8 mouse cellular contexts compared by ENCODE assay signal in genomic region chr2:92437875-92438274, GRCm38 (mm10). TPM values are rescaled to one million over a fixed set of nuclear protein-coding genes. Genes with fewer than 3 reads are reported as not detected.
A peak's percentile ranks its signal among the peaks of the same experiment; 100 is the strongest.
DNase-seq lines count a peak whose midpoint lies in the region; ATAC-seq and TF ChIP-seq lines count a peak whose summit lies in the region.

No protein-coding gene starts in this region.

- H3K4me3 ChIP-seq in G1E (ENCODE audit: low read depth, low read length) = peak overlapping the region; percentile 17; the same call in 1 of the 2 replicates
- H3K4me3 ChIP-seq in forebrain, embryonic 15.5 days = 0 out of 2 replicates have a peak overlapping the region, but pooled peaks have one; percentile 1
- no peak overlapping the region for H3K4me3 ChIP-seq in neural tube, embryonic 14.5 days (ENCODE audit: low read depth, low read length)

- intact Hi-C loops in heart, postnatal 14 days (cut with DNase I) = loop anchor here (2.0 to 10.0 kb wide), 4 partner anchors 63 to 503 kb away; partner anchors contain the start of genes Large2, Mdk and Pex16

- TF ChIP-seq CTCF in G1E (IDR thresholded peaks at IDR 0.05; ENCODE audit: low read depth, low read length) = peak; percentile 54

- H3K9ac ChIP-seq in forebrain, embryonic 15.5 days (replicated peaks) = no peak overlapping the region
- no peak overlapping the region for H3K9ac ChIP-seq in neural tube, embryonic 14.5 days (replicated peaks; ENCODE audit: low read depth, low read length)

- H3K4me1 ChIP-seq in G1E (ENCODE audit: insufficient read depth, low read depth, low read length) = peaks cover 70% of the 10 kb centered on the region
- H3K4me1 ChIP-seq in forebrain, embryonic 15.5 days = peaks cover 19% of the 10 kb centered on the region
- H3K4me1 ChIP-seq in neural tube, embryonic 14.5 days (ENCODE audit: control insufficient read depth, insufficient read depth, low read length) = peaks cover 6% of the 10 kb centered on the region

- no peak for ATAC-seq in G1E (ENCODE audit: extremely low read depth, insufficient number of reproducible peaks, low FRiP score, poor library complexity, severe bottlenecking)
- ATAC-seq in forebrain, embryonic 15.5 days (replicated peaks) = no peak
- no peak for ATAC-seq in neural tube, embryonic 14.5 days (ENCODE audit: low read depth)

- no peak overlapping the region for H3K27ac ChIP-seq in forebrain, embryonic 15.5 days (replicated peaks)
- H3K27ac ChIP-seq in neural tube, embryonic 14.5 days (ENCODE audit: low read depth, low read length) = no peak overlapping the region

- peaks cover 5% of the 10 kb centered on the region; the same call in 1 of the 2 replicates for H3K27me3 ChIP-seq in G1E (ENCODE audit: insufficient read depth, low read length)
- no peaks in the 10 kb centered on the region for H3K27me3 ChIP-seq in forebrain, embryonic 15.5 days
- no peaks in the 10 kb centered on the region for H3K27me3 ChIP-seq in neural tube, embryonic 14.5 days (ENCODE audit: control insufficient read depth, insufficient read depth, low read length)

- H3K36me3 ChIP-seq in G1E (replicated peaks) = no peaks in the 10 kb centered on the region
- no peaks in the 10 kb centered on the region for H3K36me3 ChIP-seq in forebrain, embryonic 15.5 days
- no peaks in the 10 kb centered on the region for H3K36me3 ChIP-seq in neural tube, embryonic 14.5 days (ENCODE audit: control insufficient read depth, insufficient read depth, low read length)

- H3K9me3 ChIP-seq in G1E (replicated peaks) = 0 out of 2 replicates have a peak, but pooled peaks cover 5% of the 10 kb centered on the region
- H3K9me3 ChIP-seq in forebrain, embryonic 15.5 days = no peaks in the 10 kb centered on the region
- no peaks in the 10 kb centered on the region for H3K9me3 ChIP-seq in neural tube, embryonic 14.5 days (ENCODE audit: control insufficient read depth, low read length)

- WGBS in forebrain, embryonic 15.5 days = 1% methylated on average over 5 of the region's 5 CpGs
- WGBS in neural tube, embryonic 14.5 days = 1% methylated on average over 5 of the region's 5 CpGs

- DNase-seq in G1E (ENCODE audit: low spot score) = peak; percentile 64
- DNase-seq in c-Kit-positive CD71-negative TER-119-negative erythroid progenitor cells, embryonic 14.5 days (ENCODE audit: low read depth) = peak; percentile 84
- DNase-seq in heart, postnatal 14 days = peak; percentile 76 to 86
- peak; percentile 75 to 94 for DNase-seq in layer of hippocampus, adult 18-20 months (ENCODE audit: low spot score in 2 of 2)
- peak; percentile 79 to 85 for DNase-seq in lung, adult 18-20 months
- DNase-seq in thymus, postnatal 14 days = peak; percentile 71

- H3K4me2 ChIP-seq in forebrain, embryonic 15.5 days (replicated peaks) = peak overlapping the region; percentile 11; the same call in 1 of the 2 replicates
- H3K4me2 ChIP-seq in neural tube, embryonic 14.5 days (ENCODE audit: low read depth, low read length) = peak overlapping the region; percentile 35

RNA-seq across cellular contexts. Expression of gene Cry2, which starts 4.0 kb away (rescaled TPM):
- total RNA-seq in G1E (2014; fragmentation: Nextera tagmentation) = 28.7 and 30.6 TPM in 2 replicates
- total RNA-seq in G1E (2017) = 8.2 and 13.3 TPM in 2 replicates
- 15.8 and 18.0 TPM in 2 replicates for polyA plus RNA-seq in G1E (2012)
- polyA plus RNA-seq in forebrain, embryonic 15.5 days (2015; fragmentation: Nextera tagmentation; extraction: Ambion mirVana) = 37.0 and 37.2 TPM in 2 replicates
- total RNA-seq in heart, postnatal 14 days (2021) = 10 to 100 TPM; 20.9 to 26.6 TPM
- 100 to 1,000 TPM in 1 of 2 experiments, 10 to 100 TPM in 1; 99.0 to 111 TPM for total RNA-seq in layer of hippocampus, adult 18-20 months (2021)
- 41.7 and 43.5 TPM in 2 replicates for polyA plus RNA-seq in neural tube, embryonic 14.5 days (2014; fragmentation: Nextera tagmentation; extraction: Ambion mirVana)

RNA-seq across cellular contexts. Expression of gene Slc35c1, which starts 22.5 kb away (rescaled TPM):
- total RNA-seq in G1E (2014; fragmentation: Nextera tagmentation) (40.5 and 43.2 TPM in 2 replicates), G1E (2017) (8.9 and 11.4 TPM in 2 replicates)
- 25.1 and 31.2 TPM in 2 replicates for polyA plus RNA-seq in G1E (2012)
- polyA plus RNA-seq in forebrain, embryonic 15.5 days (2015; fragmentation: Nextera tagmentation; extraction: Ambion mirVana) = 9.7 and 10.9 TPM in 2 replicates
- 1 to 10 TPM; 5.5 to 5.6 TPM for total RNA-seq in heart, postnatal 14 days (2021)
- total RNA-seq in layer of hippocampus, adult 18-20 months (2021) = 10 to 100 TPM; 13.6 to 14.1 TPM
- polyA plus RNA-seq in neural tube, embryonic 14.5 days (2014; fragmentation: Nextera tagmentation; extraction: Ambion mirVana) = 15.5 and 16.4 TPM in 2 replicates

RNA-seq across cellular contexts. Expression of gene Mapk8ip1, which starts 36.8 kb away (rescaled TPM):
- total RNA-seq in G1E (2014; fragmentation: Nextera tagmentation) = not detected in 2 replicates
- 0.17 and 0.22 TPM in 2 replicates for total RNA-seq in G1E (2017)
- 0.05 and 0.12 TPM in 2 replicates for polyA plus RNA-seq in G1E (2012)
- 119 and 120 TPM in 2 replicates for polyA plus RNA-seq in forebrain, embryonic 15.5 days (2015; fragmentation: Nextera tagmentation; extraction: Ambion mirVana)
- 1 to 10 TPM; 7.4 to 8.6 TPM for total RNA-seq in heart, postnatal 14 days (2021)
- total RNA-seq in layer of hippocampus, adult 18-20 months (2021) = 100 to 1,000 TPM; 350 to 365 TPM
- polyA plus RNA-seq in neural tube, embryonic 14.5 days (2014; fragmentation: Nextera tagmentation; extraction: Ambion mirVana) = 51.8 and 64.3 TPM in 2 replicates

RNA-seq across cellular contexts. Expression of gene 1700029I15Rik, which starts 55.5 kb away (rescaled TPM):
- 1.9 TPM in 1 of 2 replicates, not detected in the other for total RNA-seq in G1E (2014; fragmentation: Nextera tagmentation)
- total RNA-seq in G1E (2017) = 0.93 and 2.0 TPM in 2 replicates
- polyA plus RNA-seq in G1E (2012) = 0.55 and 0.67 TPM in 2 replicates
- polyA plus RNA-seq in forebrain, embryonic 15.5 days (2015; fragmentation: Nextera tagmentation; extraction: Ambion mirVana) = 6.8 and 10.6 TPM in 2 replicates
- 1 to 10 TPM; 1.4 to 1.9 TPM for total RNA-seq in heart, postnatal 14 days (2021)
- total RNA-seq in layer of hippocampus, adult 18-20 months (2021) = 1 to 10 TPM; 3.7 to 6.2 TPM
- 3.9 and 4.2 TPM in 2 replicates for polyA plus RNA-seq in neural tube, embryonic 14.5 days (2014; fragmentation: Nextera tagmentation; extraction: Ambion mirVana)

Comparison
In these comparisons a context has a peak if more than half of its experiments do, and no peak if none do; other contexts are left out.
1. RNA of gene Mapk8ip1, which starts 36.8 kb away (total RNA-seq): 350 to 365 TPM in layer of hippocampus, adult 18-20 months; 7.4 to 8.6 TPM in heart, postnatal 14 days and 0.17 to 0.22 TPM in G1E; every median in the first group is over 10 times any median in the second.
2. Peak in every context shown above with its lines, with median percentiles within 50 percentile points of each other: DNase-seq.